Mouse (Mus musculus) midbrain, postnatal 0 days (tissue): Measurements from ENCODE around the gene Ssna1. TPM values are rescaled to one million over a fixed set of nuclear protein-coding genes. Genes with fewer than 3 reads are reported as not detected.
A peak's percentile ranks its signal among the peaks of the same experiment; 100 is the strongest.

Source experiments
- ATAC-seq: fragments of 200-750 bp; cut with Nextera tagmentation; 2 replicates; pipeline ENCODE4 v1.8.0; 2017; ENCODE audit warnings: moderate number of reproducible peaks, mild to moderate bottlenecking, moderate TSS enrichment, moderate library complexity; ENCODE audit not compliant: low FRiP score
- DNase-seq: peaks from one replicate; pipeline ENCODE4 v3.0.0-alpha.2; 2015; ENCODE audit warnings: low spot score
- H3K27ac ChIP-seq: fragments of 300-500 bp; sonication (generic); 2 replicates; pipeline ENCODE4 v1.5.1; 2014; ENCODE audit warnings: low read depth, mild to moderate bottlenecking, low read length, mixed read lengths
- H3K27me3 ChIP-seq: fragments of 300-500 bp; sonication (generic); 2 replicates; pipeline ENCODE4 v1.6.1; 2014; ENCODE audit warnings: low read length, control low read depth, mixed read lengths; ENCODE audit not compliant: insufficient read depth
- H3K36me3 ChIP-seq: fragments of 300-500 bp; sonication (generic); 2 replicates; pipeline ENCODE4 v1.6.1; 2014; ENCODE audit warnings: low read length, control low read depth, mixed read lengths; ENCODE audit not compliant: insufficient read depth
- H3K4me1 ChIP-seq: fragments of 300-500 bp; sonication (generic); 2 replicates; pipeline ENCODE4 v1.6.1; 2014; ENCODE audit warnings: mild to moderate bottlenecking, control low read depth, antibody characterized with exemption, low read length, mixed read lengths; ENCODE audit not compliant: insufficient read depth
- H3K4me2 ChIP-seq: fragments of 300-500 bp; sonication (generic); 2 replicates; pipeline ENCODE4 v1.6.1; 2014; ENCODE audit warnings: low read depth, mild to moderate bottlenecking, low read length, mixed read lengths; ENCODE audit not compliant: poor library complexity, severe bottlenecking
- H3K4me3 ChIP-seq: fragments of 300-500 bp; sonication (generic); 2 replicates; pipeline ENCODE4 v1.5.1; 2014; ENCODE audit warnings: low read depth, mild to moderate bottlenecking, low read length, moderate library complexity
- H3K9ac ChIP-seq: fragments of 300-500 bp; sonication (generic); replicated peaks from 2 replicates; pipeline ENCODE4 v1.6.1; 2014; ENCODE audit warnings: mild to moderate bottlenecking, low read length, moderate library complexity, mixed read lengths; ENCODE audit not compliant: poor library complexity, severe bottlenecking
- H3K9me3 ChIP-seq: fragments of 300-500 bp; sonication (generic); 2 replicates; pipeline ENCODE4 v1.6.1; 2016; ENCODE audit warnings: low read length, control low read depth
- CTCF ChIP-seq: IDR thresholded peaks from 2 replicates; pipeline ENCODE4 v1.5.1; 2016; ENCODE audit warnings: antibody characterized with exemption, mild to moderate bottlenecking
- WGBS: fragments of 180-500 bp; shearing (Covaris S2); extraction: QIAGEN DNeasy Blood & Tissue Kit; methylation state at CpG from one replicate; pipeline ENCODE4 v1.1.7; 2014; 5-methylcytosine and 5-hydroxymethylcytosine counted together
- polyA plus RNA-seq: library from polyadenylated mRNA; unstranded; fragments of >200 nt; fragmentation: Nextera tagmentation; extraction: Ambion mirVana; gene quantifications from 2 replicates; pipeline ENCODE4 v1.2.1, GENCODE M21; 2015
- total RNA-seq: library from RNA; depleted of rRNA; stranded (reverse); fragments of >200 nt; gene quantifications from 2 replicates; pipeline ENCODE4 v1.2.3, GENCODE M21; 2014

The Ssna1 gene
- total and polyA plus RNA-seq, 2 experiments from 2014 or later, result 71.7 to 158 TPM

GRCm38 (mm10) chr2:25310969-25311368 is 38.7 kb upstream of the Ssna1 start:
- DNase-seq (no peak), ATAC-seq (no peak)
- H3K4me3 ChIP-seq, result no peak overlapping the region
- H3K36me3 ChIP-seq, result peaks cover 52% of the 10 kb centered on the region
- no peak overlapping the region for H3K27ac ChIP-seq
- no peaks in the 10 kb centered on the region for H3K9me3 ChIP-seq
- H3K4me1 ChIP-seq, result no peaks in the 10 kb centered on the region
- H3K4me2 ChIP-seq, result no peak overlapping the region
- no peak overlapping the region for H3K9ac ChIP-seq
- TF ChIP-seq CTCF, result no peak
- peaks cover 38% of the 10 kb centered on the region for H3K27me3 ChIP-seq
- 14% methylated on average over 22 of the region's 22 CpGs for WGBS

- WGBS, result 64% methylated on average over 10 of the region's 10 CpGs
- no peak for ATAC-seq
- Histone ChIP-seq H3K4me3 (no peak overlapping the region), H3K4me2 (no peak overlapping the region), H3K36me3 (peaks cover 50% of the 10 kb centered on the region), H3K27ac (no peak overlapping the region), H3K27me3 (peaks cover 38% of the 10 kb centered on the region), H3K9ac (no peak overlapping the region), H3K9me3 (no peaks in the 10 kb centered on the region), H3K4me1 (no peaks in the 10 kb centered on the region)
- DNase-seq, result no peak
- TF ChIP-seq CTCF, result no peak
Observed at GRCm38 (mm10) chr2:25310180-25310579, 37.9 kb upstream of the Ssna1 start.

GRCm38 (mm10) chr2:25305587-25306359 is 33.5 kb upstream of the Ssna1 start:
- Histone ChIP-seq H3K27ac (no peak overlapping the region), H3K9me3 (no peaks in the 10 kb centered on the region), H3K4me2 (peak overlapping the region; percentile 51), H3K9ac (peak overlapping the region; percentile 52), H3K27me3 (peaks cover 8% of the 10 kb centered on the region; the same call in 1 of the 2 replicates), H3K4me3 (peak overlapping the region; percentile 29; the same call in 1 of the 2 replicates), H3K4me1 (no peaks in the 10 kb centered on the region), H3K36me3 (peaks cover 40% of the 10 kb centered on the region)
- 55% methylated on average over 14 of the region's 14 CpGs for WGBS
- no peak for ATAC-seq
- DNase-seq, result no peak
- no peak for TF ChIP-seq CTCF

- peak; percentile 61 for DNase-seq
- H3K9me3 ChIP-seq, result no peaks in the 10 kb centered on the region
- H3K4me3 ChIP-seq, result peak overlapping the region; percentile 29
- ATAC-seq, result peak; percentile 79
- 4% methylated on average over 41 of the region's 45 CpGs for WGBS
- no peaks in the 10 kb centered on the region for H3K4me1 ChIP-seq
- peak overlapping the region; percentile 52 for H3K9ac ChIP-seq
- peaks cover 35% of the 10 kb centered on the region for H3K36me3 ChIP-seq
- TF ChIP-seq CTCF, result no peak
- peaks cover 8% of the 10 kb centered on the region; the same call in 1 of the 2 replicates for H3K27me3 ChIP-seq
- no peak overlapping the region; the same call in 1 of the 2 replicates for H3K27ac ChIP-seq
- H3K4me2 ChIP-seq, result peak overlapping the region; percentile 51
Observed at GRCm38 (mm10) chr2:25304657-25305541, 32.7 kb upstream of the Ssna1 start.

- no peak for TF ChIP-seq CTCF
- DNase-seq (peak; percentile 59), ATAC-seq (no peak)
- WGBS, result 74% methylated on average over 7 of the region's 7 CpGs
- peak overlapping the region; percentile 51 for H3K4me2 ChIP-seq
- H3K9me3 ChIP-seq, result no peaks in the 10 kb centered on the region
- no peak overlapping the region for H3K9ac ChIP-seq
- peaks cover 6% of the 10 kb centered on the region; the same call in 1 of the 2 replicates for H3K27me3 ChIP-seq
- H3K4me3 ChIP-seq, result no peak overlapping the region
- H3K4me1 ChIP-seq, result no peaks in the 10 kb centered on the region
- peaks cover 32% of the 10 kb centered on the region for H3K36me3 ChIP-seq
- H3K27ac ChIP-seq, result no peak overlapping the region; the same call in 1 of the 2 replicates
Observed at GRCm38 (mm10) chr2:25303931-25304656, 31.9 kb upstream of the Ssna1 start.
